Mouse (Mus musculus): ENCODE results near the gene Hdac11. TPM values are rescaled to one million over a fixed set of nuclear protein-coding genes. Genes with fewer than 3 reads are reported as not detected.

The Hdac11 gene
- total RNA-seq, 1 experiment from 2014 or later, result 1.7 TPM

DNA sequence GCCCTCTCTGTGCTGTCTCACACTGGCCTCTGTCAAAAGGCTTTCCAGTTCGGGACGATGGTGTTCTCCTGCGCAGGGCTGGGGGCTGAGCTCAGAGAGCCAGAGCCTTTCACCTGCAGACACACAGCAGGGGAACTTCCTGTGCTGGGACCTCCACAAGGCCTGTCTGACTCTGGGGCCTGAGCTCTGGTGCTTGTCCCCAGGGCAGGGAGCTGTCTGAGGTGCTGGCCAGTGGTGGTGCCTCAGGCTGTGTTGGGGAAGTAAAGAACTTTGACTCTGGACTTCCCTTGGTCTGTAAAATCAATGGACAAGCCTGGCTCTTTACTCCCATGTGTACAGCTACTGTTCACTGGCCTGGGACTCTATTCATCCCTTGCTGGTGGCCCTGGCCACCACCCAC is 64.6 kb downstream of the Hdac11 start:
- no peak for ATAC-seq (ENCODE audit: extremely low read depth, insufficient number of reproducible peaks, low FRiP score, poor library complexity, severe bottlenecking)

DNA sequence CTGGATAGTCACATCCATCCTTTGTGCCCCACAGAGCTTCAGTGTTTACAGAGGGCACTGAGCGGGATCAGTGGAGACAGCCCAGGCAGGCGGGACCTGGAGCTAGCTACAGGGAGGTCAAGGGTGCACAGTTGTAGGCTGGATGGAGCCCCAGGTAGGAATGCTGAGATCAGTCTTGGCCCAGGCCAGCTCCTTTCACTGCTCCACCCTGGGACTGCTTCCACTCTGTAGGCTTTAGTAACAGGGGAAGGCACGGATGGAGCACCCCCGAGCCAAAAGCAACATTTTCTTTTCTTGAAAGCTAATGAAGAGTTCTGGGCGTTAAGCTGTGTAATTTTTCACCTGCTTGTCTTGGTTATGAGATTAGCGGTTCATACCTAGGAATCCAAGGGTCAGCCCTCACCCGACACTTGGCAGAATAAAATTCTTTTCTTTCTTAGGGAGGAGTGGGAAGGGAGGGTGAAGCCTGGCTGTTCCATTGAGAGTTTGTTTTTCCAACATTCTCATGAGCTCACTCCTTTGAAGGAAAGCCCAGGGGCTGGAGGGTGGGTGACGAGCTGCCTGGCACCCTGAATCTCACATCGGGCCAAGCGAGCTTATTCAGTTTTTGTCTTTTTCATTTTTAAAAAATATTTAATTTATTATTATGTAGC is 66.4 kb downstream of the Hdac11 start:
- no peak for ATAC-seq (ENCODE audit: extremely low read depth, insufficient number of reproducible peaks, low FRiP score, poor library complexity, severe bottlenecking)

Other genes starting within 250 kb of the Hdac11 start
- gene Iqsec1, start 168.0 kb upstream of the Hdac11 start, total RNA-seq (2017), result 167 and 184 TPM in 2 replicates
- 102 and 107 TPM in 2 replicates for gene Nup210, start 39.8 kb upstream of the Hdac11 start, total RNA-seq (2017)
- not detected in 2 replicates for gene Fbln2, start 55.8 kb downstream of the Hdac11 start, total RNA-seq (2017)